Mouse (Mus musculus): Measurements from ENCODE around the gene Sez6l. TPM values are rescaled to one million over a fixed set of nuclear protein-coding genes. Genes with fewer than 3 reads are reported as not detected.

The Sez6l gene
- polyA plus RNA-seq, 1 experiment from 2014 or later, result 0.82 TPM

DNA sequence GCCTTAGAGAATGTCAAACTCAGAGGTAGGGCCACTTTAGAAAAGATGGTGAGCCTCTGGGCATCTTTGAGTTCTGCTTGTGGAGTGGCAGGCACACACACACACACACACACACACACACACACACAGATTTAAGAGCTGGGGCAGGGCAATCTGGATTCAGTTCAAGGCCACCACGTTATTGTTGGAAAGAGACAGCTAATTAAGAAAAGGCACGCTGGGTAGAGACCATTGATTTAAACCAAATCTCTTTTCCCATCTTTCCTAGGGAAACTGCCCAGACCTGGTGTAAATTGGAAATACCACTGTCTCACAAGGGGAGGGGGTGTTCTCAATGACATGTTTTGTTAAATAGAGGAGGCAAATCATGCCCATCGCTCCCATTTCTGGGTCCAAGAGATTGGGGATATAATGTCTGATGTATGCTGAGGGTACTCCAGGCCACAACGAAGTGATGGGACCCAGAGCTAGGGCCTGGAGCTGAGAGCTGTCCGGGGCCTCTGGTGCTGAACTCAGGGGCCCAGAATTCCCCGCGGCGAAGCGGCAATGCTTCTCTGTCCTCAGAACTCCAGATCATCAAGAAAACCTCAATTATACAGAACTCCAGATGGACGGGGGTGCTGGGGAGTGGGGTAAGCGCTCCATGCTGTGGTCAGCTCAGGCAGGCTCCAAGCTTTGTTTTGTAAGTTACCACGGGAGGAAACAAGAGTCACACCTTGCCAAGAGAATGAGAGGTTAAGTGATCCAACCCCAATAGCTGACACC is 1.7 kb downstream of the Sez6l start:
- peaks cover 11% of the 10 kb centered on the region for H3K4me1 ChIP-seq (ENCODE audit: control insufficient read depth, insufficient read depth, low read length)
- H3K36me3 ChIP-seq (ENCODE audit: control insufficient read depth, insufficient read depth, low read length), result no peaks in the 10 kb centered on the region
- ATAC-seq (ENCODE audit: low read depth) (no peak), DNase-seq (ENCODE audit: low spot score) (peak; percentile 21)
- H3K27me3 ChIP-seq (replicated peaks; ENCODE audit: control insufficient read depth, insufficient read depth, low read length), result peaks cover 63% of the 10 kb centered on the region
- H3K9ac ChIP-seq (ENCODE audit: low read depth, low read length), result no peak overlapping the region
- peak overlapping the region; percentile 8; the same call in 1 of the 2 replicates for H3K4me2 ChIP-seq (ENCODE audit: low read depth, low read length)
- H3K27ac ChIP-seq (replicated peaks; ENCODE audit: low read depth, low read length), result no peak overlapping the region
- H3K4me3 ChIP-seq (ENCODE audit: low read depth, low read length), result peak overlapping the region; percentile 2; the same call in 1 of the 2 replicates
- no peaks in the 10 kb centered on the region for H3K9me3 ChIP-seq (ENCODE audit: control insufficient read depth, low read length)
- WGBS, result 7% methylated on average over 12 of the region's 12 CpGs

- peak; percentile 58 for DNase-seq (ENCODE audit: low spot score)
- H3K9me3 ChIP-seq (ENCODE audit: control insufficient read depth, low read length), result no peaks in the 10 kb centered on the region
- H3K27me3 ChIP-seq (replicated peaks; ENCODE audit: control insufficient read depth, insufficient read depth, low read length), result peaks cover 55% of the 10 kb centered on the region
- ATAC-seq (ENCODE audit: low read depth), result 0 out of 2 replicates have a peak, but pooled peaks have one; percentile 48
- 6% methylated on average over 8 of the region's 8 CpGs for WGBS
- H3K27ac ChIP-seq (replicated peaks; ENCODE audit: low read depth, low read length), result no peak overlapping the region
- no peaks in the 10 kb centered on the region for H3K36me3 ChIP-seq (ENCODE audit: control insufficient read depth, insufficient read depth, low read length)
- no peak overlapping the region for H3K4me3 ChIP-seq (ENCODE audit: low read depth, low read length)
- H3K4me1 ChIP-seq (ENCODE audit: control insufficient read depth, insufficient read depth, low read length), result peaks cover 11% of the 10 kb centered on the region
- no peak overlapping the region for H3K9ac ChIP-seq (ENCODE audit: low read depth, low read length)
- H3K4me2 ChIP-seq (ENCODE audit: low read depth, low read length), result no peak overlapping the region
Observed at GRCm38 (mm10) chr5:112573916-112574315, 3.1 kb downstream of the Sez6l start.

DNA sequence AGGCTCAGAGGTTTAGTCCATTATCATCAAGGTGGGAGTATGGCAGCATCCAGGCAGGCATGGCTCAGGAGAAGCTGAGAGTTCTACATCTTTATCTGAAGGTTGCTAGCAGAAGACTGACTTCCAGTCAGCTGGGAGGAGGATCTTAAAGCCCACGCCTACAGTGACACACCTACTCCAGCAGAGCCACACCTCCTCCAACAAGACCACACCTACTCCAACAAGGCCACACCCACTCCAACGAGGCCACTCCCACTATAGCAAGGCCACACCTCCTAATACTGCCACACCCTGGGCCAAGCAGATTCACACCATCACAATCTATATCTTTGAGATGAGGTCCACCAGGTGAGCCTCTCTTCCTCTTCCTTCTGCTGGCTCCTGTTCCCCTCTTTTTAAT is 4.8 kb downstream of the Sez6l start:
- no peak overlapping the region for H3K9ac ChIP-seq (ENCODE audit: low read depth, low read length)
- no peak for ATAC-seq (ENCODE audit: low read depth)
- WGBS, result 65% methylated on average over 2 of the region's 2 CpGs
- H3K36me3 ChIP-seq (ENCODE audit: control insufficient read depth, insufficient read depth, low read length), result no peaks in the 10 kb centered on the region
- no peaks in the 10 kb centered on the region for H3K9me3 ChIP-seq (ENCODE audit: control insufficient read depth, low read length)
- no peak overlapping the region for H3K27ac ChIP-seq (replicated peaks; ENCODE audit: low read depth, low read length)
- peaks cover 38% of the 10 kb centered on the region for H3K27me3 ChIP-seq (replicated peaks; ENCODE audit: control insufficient read depth, insufficient read depth, low read length)
- H3K4me1 ChIP-seq (ENCODE audit: control insufficient read depth, insufficient read depth, low read length), result peaks cover 7% of the 10 kb centered on the region
- H3K4me2 ChIP-seq (ENCODE audit: low read depth, low read length), result no peak overlapping the region
- no peak overlapping the region for H3K4me3 ChIP-seq (ENCODE audit: low read depth, low read length)
- DNase-seq (ENCODE audit: low spot score), result no peak

- Histone ChIP-seq H3K4me3 (ENCODE audit: low read depth, low read length) (no peak overlapping the region), H3K9me3 (ENCODE audit: control insufficient read depth, low read length) (no peaks in the 10 kb centered on the region), H3K4me1 (ENCODE audit: control insufficient read depth, insufficient read depth, low read length) (no peaks in the 10 kb centered on the region; the same call in 1 of the 2 replicates), H3K27ac (replicated peaks; ENCODE audit: low read depth, low read length) (no peak overlapping the region), H3K36me3 (ENCODE audit: control insufficient read depth, insufficient read depth, low read length) (no peaks in the 10 kb centered on the region), H3K9ac (ENCODE audit: low read depth, low read length) (no peak overlapping the region), H3K4me2 (ENCODE audit: low read depth, low read length) (no peak overlapping the region), H3K27me3 (replicated peaks; ENCODE audit: control insufficient read depth, insufficient read depth, low read length) (peaks cover 8% of the 10 kb centered on the region; the same call in 1 of the 2 replicates)
- 50% methylated on average over 8 of the region's 8 CpGs for WGBS
- ATAC-seq (ENCODE audit: low read depth) (no peak), DNase-seq (ENCODE audit: low spot score) (no peak)
Observed at GRCm38 (mm10) chr5:112565489-112565888, 11.5 kb downstream of the Sez6l start.

DNA sequence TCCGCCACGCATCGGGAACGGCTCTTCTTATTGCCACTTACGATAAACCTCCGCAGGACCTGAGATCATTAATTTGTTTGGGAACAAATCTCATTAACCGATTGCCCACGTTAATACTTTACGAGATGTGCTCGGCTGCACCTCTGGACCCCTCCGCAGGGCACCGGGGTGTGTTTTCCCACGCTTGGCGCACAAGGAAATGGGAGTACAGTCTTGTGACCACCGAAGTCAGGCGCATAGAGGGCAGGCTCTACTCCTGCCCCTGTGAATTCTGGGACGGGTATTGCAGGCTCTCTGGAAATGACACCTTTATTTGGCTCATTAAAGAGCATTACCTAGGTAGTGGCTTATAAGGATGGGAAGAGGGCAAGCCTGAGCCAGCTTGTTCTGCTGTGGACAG is 11.9 kb downstream of the Sez6l start:
- Histone ChIP-seq H3K4me2 (ENCODE audit: low read depth, low read length) (no peak overlapping the region), H3K36me3 (ENCODE audit: control insufficient read depth, insufficient read depth, low read length) (no peaks in the 10 kb centered on the region), H3K9me3 (ENCODE audit: control insufficient read depth, low read length) (no peaks in the 10 kb centered on the region), H3K27ac (replicated peaks; ENCODE audit: low read depth, low read length) (no peak overlapping the region), H3K4me3 (ENCODE audit: low read depth, low read length) (no peak overlapping the region), H3K9ac (ENCODE audit: low read depth, low read length) (no peak overlapping the region), H3K4me1 (ENCODE audit: control insufficient read depth, insufficient read depth, low read length) (no peaks in the 10 kb centered on the region; the same call in 1 of the 2 replicates), H3K27me3 (replicated peaks; ENCODE audit: control insufficient read depth, insufficient read depth, low read length) (peaks cover 8% of the 10 kb centered on the region; the same call in 1 of the 2 replicates)
- DNase-seq (ENCODE audit: low spot score), result no peak
- 90% methylated on average over 17 of the region's 17 CpGs for WGBS
- ATAC-seq (ENCODE audit: low read depth), result no peak

- Histone ChIP-seq H3K9ac (ENCODE audit: low read depth, low read length) (no peak overlapping the region), H3K4me1 (ENCODE audit: control insufficient read depth, insufficient read depth, low read length) (no peaks in the 10 kb centered on the region; the same call in 1 of the 2 replicates), H3K4me3 (ENCODE audit: low read depth, low read length) (no peak overlapping the region), H3K36me3 (ENCODE audit: control insufficient read depth, insufficient read depth, low read length) (no peaks in the 10 kb centered on the region), H3K9me3 (ENCODE audit: control insufficient read depth, low read length) (no peaks in the 10 kb centered on the region), H3K27ac (replicated peaks; ENCODE audit: low read depth, low read length) (no peak overlapping the region), H3K4me2 (ENCODE audit: low read depth, low read length) (no peak overlapping the region), H3K27me3 (replicated peaks; ENCODE audit: control insufficient read depth, insufficient read depth, low read length) (peaks cover 8% of the 10 kb centered on the region; the same call in 1 of the 2 replicates)
- 50% methylated on average over 15 of the region's 15 CpGs for WGBS
- ATAC-seq (ENCODE audit: low read depth), result peak; percentile 22; the same call in 1 of the 2 replicates
- no peak for DNase-seq (ENCODE audit: low spot score)
Observed at GRCm38 (mm10) chr5:112560869-112561499, 16.0 kb downstream of the Sez6l start.

DNA sequence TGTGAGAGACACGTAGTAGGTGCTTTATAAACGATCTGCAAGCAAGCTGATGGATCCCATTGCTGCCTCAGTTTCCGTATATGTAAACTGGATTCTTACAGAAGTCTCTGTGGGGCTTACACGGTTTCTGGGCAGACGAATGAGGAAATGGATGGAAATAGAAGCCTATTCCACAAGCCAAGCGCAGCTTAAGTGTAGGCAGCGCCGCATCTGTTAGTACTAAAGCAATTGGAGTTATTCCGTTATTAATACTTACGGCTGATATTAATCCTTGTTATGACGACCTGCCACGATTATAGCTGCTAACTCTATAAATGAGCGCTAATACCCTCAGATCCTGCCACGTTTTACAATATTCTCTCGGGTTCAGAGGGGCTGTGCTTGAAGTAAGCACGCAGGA is 16.8 kb downstream of the Sez6l start:
- Histone ChIP-seq H3K9me3 (ENCODE audit: control insufficient read depth, low read length) (no peaks in the 10 kb centered on the region), H3K4me3 (ENCODE audit: low read depth, low read length) (no peak overlapping the region), H3K27ac (replicated peaks; ENCODE audit: low read depth, low read length) (no peak overlapping the region), H3K4me1 (ENCODE audit: control insufficient read depth, insufficient read depth, low read length) (no peaks in the 10 kb centered on the region; the same call in 1 of the 2 replicates), H3K4me2 (ENCODE audit: low read depth, low read length) (no peak overlapping the region), H3K9ac (ENCODE audit: low read depth, low read length) (no peak overlapping the region), H3K27me3 (replicated peaks; ENCODE audit: control insufficient read depth, insufficient read depth, low read length) (peaks cover 8% of the 10 kb centered on the region; the same call in 1 of the 2 replicates), H3K36me3 (ENCODE audit: control insufficient read depth, insufficient read depth, low read length) (no peaks in the 10 kb centered on the region)
- 69% methylated on average over 16 of the region's 16 CpGs for WGBS
- no peak for ATAC-seq (ENCODE audit: low read depth)
- DNase-seq (ENCODE audit: low spot score), result no peak

DNA sequence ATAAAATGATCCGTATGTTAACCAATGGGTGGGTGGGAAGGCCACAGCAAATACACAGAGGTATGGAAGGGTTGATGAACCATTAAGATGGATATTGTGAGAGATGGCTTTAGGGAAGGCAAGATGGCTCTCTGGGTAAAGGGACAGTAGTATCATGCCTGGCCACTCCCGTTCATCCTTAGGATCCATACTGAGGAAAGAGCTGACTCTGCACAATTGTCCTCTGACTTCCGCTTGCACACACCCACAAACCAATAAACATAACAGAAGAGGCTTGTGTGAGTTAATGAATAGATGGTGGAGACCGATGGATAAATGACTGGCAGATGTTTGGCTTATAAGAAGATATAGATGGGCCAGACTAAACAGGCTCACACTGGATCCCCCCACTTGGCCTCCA is 19.6 kb downstream of the Sez6l start:
- ATAC-seq (ENCODE audit: low read depth) (no peak), DNase-seq (ENCODE audit: low spot score) (no peak)
- Histone ChIP-seq H3K9ac (ENCODE audit: low read depth, low read length) (no peak overlapping the region), H3K4me3 (ENCODE audit: low read depth, low read length) (no peak overlapping the region), H3K4me1 (ENCODE audit: control insufficient read depth, insufficient read depth, low read length) (no peaks in the 10 kb centered on the region; the same call in 1 of the 2 replicates), H3K27me3 (replicated peaks; ENCODE audit: control insufficient read depth, insufficient read depth, low read length) (peaks cover 8% of the 10 kb centered on the region; the same call in 1 of the 2 replicates), H3K27ac (replicated peaks; ENCODE audit: low read depth, low read length) (no peak overlapping the region), H3K36me3 (ENCODE audit: control insufficient read depth, insufficient read depth, low read length) (no peaks in the 10 kb centered on the region), H3K4me2 (ENCODE audit: low read depth, low read length) (no peak overlapping the region), H3K9me3 (ENCODE audit: control insufficient read depth, low read length) (no peaks in the 10 kb centered on the region)
- 82% methylated on average over 4 of the region's 4 CpGs for WGBS
